Mouse (Mus musculus): ENCODE data around the gene Micall1. TPM values are rescaled to one million over a fixed set of nuclear protein-coding genes. Genes with fewer than 3 reads are reported as not detected.
A peak's percentile ranks its signal among the peaks of the same experiment; 100 is the strongest.

The Micall1 gene
- polyA plus RNA-seq, 1 experiment from 2014 or later, result 9.0 TPM

- Histone ChIP-seq H3K4me2 (peak overlapping the region; percentile 15; the same call in 1 of the 2 replicates), H3K4me3 (ENCODE audit: low read depth, low read length) (no peak overlapping the region), H3K27ac (ENCODE audit: low read depth) (peak overlapping the region; percentile 81), H3K9ac (no peak overlapping the region; the same call in none of the 2 replicates), H3K36me3 (ENCODE audit: insufficient read depth) (peaks cover 35% of the 10 kb centered on the region), H3K9me3 (ENCODE audit: low read depth, low read length) (no peaks in the 10 kb centered on the region), H3K4me1 (ENCODE audit: insufficient read depth) (peaks cover 28% of the 10 kb centered on the region), H3K27me3 (ENCODE audit: insufficient read depth, low read length) (no peaks in the 10 kb centered on the region)
- ATAC-seq (ENCODE audit: insufficient read depth), result peak; percentile 74
- DNase-seq, result peak; percentile 56
- TF ChIP-seq CTCF (IDR thresholded peaks at IDR 0.05; ENCODE audit: low read depth), result no peak
- WGBS, result 15% methylated on average over 6 of the region's 6 CpGs
Measured at GRCm38 (mm10) chr15:79097611-79098025, 11.1 kb upstream of the Micall1 start.

GRCm38 (mm10) chr15:79098220-79098619, 10.5 kb upstream of the Micall1 start:
- H3K4me3 ChIP-seq (ENCODE audit: low read depth, low read length), result no peak overlapping the region
- no peak for TF ChIP-seq CTCF (IDR thresholded peaks at IDR 0.05; ENCODE audit: low read depth)
- peak overlapping the region; percentile 81 for H3K27ac ChIP-seq (ENCODE audit: low read depth)
- no peaks in the 10 kb centered on the region for H3K9me3 ChIP-seq (ENCODE audit: low read depth, low read length)
- 60% methylated on average over 5 of the region's 5 CpGs for WGBS
- ATAC-seq (ENCODE audit: insufficient read depth) (no peak), DNase-seq (no peak)
- no peak overlapping the region for H3K4me2 ChIP-seq
- H3K9ac ChIP-seq, result no peak overlapping the region
- peaks cover 31% of the 10 kb centered on the region for H3K36me3 ChIP-seq (ENCODE audit: insufficient read depth)
- no peaks in the 10 kb centered on the region for H3K27me3 ChIP-seq (ENCODE audit: insufficient read depth, low read length)
- peaks cover 28% of the 10 kb centered on the region for H3K4me1 ChIP-seq (ENCODE audit: insufficient read depth)

- peak overlapping the region; percentile 81 for H3K27ac ChIP-seq (ENCODE audit: low read depth)
- H3K9ac ChIP-seq, result no peak overlapping the region
- H3K4me3 ChIP-seq (ENCODE audit: low read depth, low read length), result no peak overlapping the region
- H3K36me3 ChIP-seq (ENCODE audit: insufficient read depth), result peaks cover 24% of the 10 kb centered on the region
- no peaks in the 10 kb centered on the region for H3K27me3 ChIP-seq (ENCODE audit: insufficient read depth, low read length)
- H3K4me1 ChIP-seq (ENCODE audit: insufficient read depth), result peaks cover 28% of the 10 kb centered on the region
- no peak for TF ChIP-seq CTCF (IDR thresholded peaks at IDR 0.05; ENCODE audit: low read depth)
- H3K4me2 ChIP-seq, result peak overlapping the region; percentile 27; the same call in 1 of the 2 replicates
- no peaks in the 10 kb centered on the region for H3K9me3 ChIP-seq (ENCODE audit: low read depth, low read length)
- DNase-seq (peak; percentile 65), ATAC-seq (ENCODE audit: insufficient read depth) (peak; percentile 40)
- 32% methylated on average over 7 of the region's 7 CpGs for WGBS
Measured at GRCm38 (mm10) chr15:79098868-79099267, 9.8 kb upstream of the Micall1 start.

- Histone ChIP-seq H3K4me3 (ENCODE audit: low read depth, low read length) (no peak overlapping the region), H3K27me3 (ENCODE audit: insufficient read depth, low read length) (no peaks in the 10 kb centered on the region), H3K4me1 (ENCODE audit: insufficient read depth) (peaks cover 28% of the 10 kb centered on the region), H3K4me2 (peak overlapping the region; percentile 27; the same call in 1 of the 2 replicates), H3K27ac (ENCODE audit: low read depth) (peak overlapping the region; percentile 81), H3K36me3 (ENCODE audit: insufficient read depth) (peaks cover 18% of the 10 kb centered on the region), H3K9me3 (ENCODE audit: low read depth, low read length) (no peaks in the 10 kb centered on the region), H3K9ac (no peak overlapping the region)
- no peak for TF ChIP-seq CTCF (IDR thresholded peaks at IDR 0.05; ENCODE audit: low read depth)
- DNase-seq, result peak; percentile 61
- peak; percentile 36; the same call in 1 of the 2 replicates for ATAC-seq (ENCODE audit: insufficient read depth)
- WGBS, result 21% methylated on average over 4 of the region's 4 CpGs
Measured at GRCm38 (mm10) chr15:79099456-79099855, 9.2 kb upstream of the Micall1 start.

GRCm38 (mm10) chr15:79100391-79100790, 8.3 kb upstream of the Micall1 start:
- Histone ChIP-seq H3K27me3 (ENCODE audit: insufficient read depth, low read length) (no peaks in the 10 kb centered on the region), H3K4me2 (no peak overlapping the region), H3K9ac (no peak overlapping the region), H3K4me3 (ENCODE audit: low read depth, low read length) (no peak overlapping the region), H3K9me3 (ENCODE audit: low read depth, low read length) (no peaks in the 10 kb centered on the region), H3K36me3 (ENCODE audit: insufficient read depth) (peaks cover 9% of the 10 kb centered on the region), H3K4me1 (ENCODE audit: insufficient read depth) (peaks cover 28% of the 10 kb centered on the region), H3K27ac (ENCODE audit: low read depth) (no peak overlapping the region)
- no peak for DNase-seq
- WGBS, result 75% methylated on average over 4 of the region's 4 CpGs
- TF ChIP-seq CTCF (IDR thresholded peaks at IDR 0.05; ENCODE audit: low read depth), result no peak
- ATAC-seq (ENCODE audit: insufficient read depth), result no peak

GRCm38 (mm10) chr15:79101531-79101930, 7.2 kb upstream of the Micall1 start:
- no peak for ATAC-seq (ENCODE audit: insufficient read depth)
- Histone ChIP-seq H3K27ac (ENCODE audit: low read depth) (no peak overlapping the region), H3K9ac (no peak overlapping the region), H3K4me1 (ENCODE audit: insufficient read depth) (peaks cover 28% of the 10 kb centered on the region), H3K4me3 (ENCODE audit: low read depth, low read length) (no peak overlapping the region), H3K9me3 (ENCODE audit: low read depth, low read length) (no peaks in the 10 kb centered on the region), H3K27me3 (ENCODE audit: insufficient read depth, low read length) (no peaks in the 10 kb centered on the region), H3K36me3 (ENCODE audit: insufficient read depth) (no peaks in the 10 kb centered on the region; the same call in 1 of the 2 replicates), H3K4me2 (no peak overlapping the region)
- DNase-seq, result no peak
- TF ChIP-seq CTCF (IDR thresholded peaks at IDR 0.05; ENCODE audit: low read depth), result no peak

- H3K4me1 ChIP-seq (ENCODE audit: insufficient read depth), result peaks cover 17% of the 10 kb centered on the region
- no peak for ATAC-seq (ENCODE audit: insufficient read depth)
- WGBS, result 70% methylated on average over 10 of the region's 10 CpGs
Measured at GRCm38 (mm10) chr15:79103264-79103663, 5.4 kb upstream of the Micall1 start.

More at GRCm38 (mm10) chr15:79103264-79103663, 5.4 kb upstream of the Micall1 start:
- Histone ChIP-seq H3K4me2 (no peak overlapping the region), H3K36me3 (ENCODE audit: insufficient read depth) (no peaks in the 10 kb centered on the region), H3K9ac (no peak overlapping the region), H3K4me3 (ENCODE audit: low read depth, low read length) (no peak overlapping the region), H3K9me3 (ENCODE audit: low read depth, low read length) (no peaks in the 10 kb centered on the region), H3K27ac (ENCODE audit: low read depth) (no peak overlapping the region), H3K27me3 (ENCODE audit: insufficient read depth, low read length) (no peaks in the 10 kb centered on the region)
- TF ChIP-seq CTCF (IDR thresholded peaks at IDR 0.05; ENCODE audit: low read depth), result no peak
- DNase-seq, result no peak

Measured in lung, embryonic 14.5 days (tissue).